Mouse (Mus musculus) liver, adult 2 months (tissue): ENCODE measurements at regions not wholly inside any gene's neighbourhood (a gene's known extent, or its start where the extent isn't known, plus 50 kb on each side); places are given as distances from the start of the nearest gene placed in this dataset.

ENCODE experiments used
- CTCF ChIP-seq: fragments of 200-500 bp; IDR thresholded peaks from 2 replicates; pipeline ENCODE4 v1.5.1; 2011; ENCODE audit warnings: low read depth, low read length, control low read depth
- POLR2A ChIP-seq: fragments of 200-500 bp; IDR thresholded peaks from 2 replicates; pipeline ENCODE4 v1.6.1; 2011; ENCODE audit warnings: low read length, control low read depth; ENCODE audit not compliant: insufficient read depth; ENCODE audit errors: extremely low read depth

- no peak for TF ChIP-seq CTCF
- no peak for TF ChIP-seq POLR2A
Observed at GRCm38 (mm10) chr7:39675847-39676238, 158.3 kb downstream of the Zfp619 start.
